Mouse (Mus musculus): Measurements from ENCODE around the gene Il13. TPM values are rescaled to one million over a fixed set of nuclear protein-coding genes. Genes with fewer than 3 reads are reported as not detected.

Gene Il13
- polyA plus RNA-seq (2012; rRNA removed), result not detected in 2 replicates

DNA sequence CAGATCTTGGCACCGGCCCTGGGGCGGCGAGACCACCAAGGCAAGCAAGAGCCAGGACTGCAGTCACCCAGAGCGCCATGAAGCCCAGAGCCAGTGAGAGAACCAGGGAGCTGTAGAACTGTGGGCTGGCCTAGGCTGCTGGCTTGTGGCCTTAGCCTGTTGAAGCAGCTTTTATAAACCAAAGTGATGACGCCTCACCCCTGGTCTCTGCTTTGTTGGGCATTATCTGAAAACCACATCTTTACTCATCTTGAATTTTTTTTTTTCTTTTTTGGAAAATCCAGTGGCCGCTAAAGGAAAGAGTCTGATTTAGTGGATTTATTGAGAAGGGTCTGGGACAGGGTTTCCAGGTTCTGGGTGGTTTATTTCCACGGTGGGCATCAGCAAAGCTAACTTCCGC lies at the start of gene Il13:
Gene Il13, minus strand, starts transcription at position 147 of the 400 bp plus-strand sequence.
- no peak for TF ChIP-seq POLR2A (IDR thresholded peaks at IDR 0.05; ENCODE audit: borderline replicate concordance, extremely low read depth, insufficient read depth, insufficient read length, poor library complexity, severe bottlenecking)
- no peak for TF ChIP-seq CTCF (IDR thresholded peaks at IDR 0.05; ENCODE audit: borderline replicate concordance, extremely low read depth, insufficient read depth, insufficient read length)
- DNase-seq (ENCODE audit: low read depth), result no peak

GRCm38 (mm10) chr11:53682994-53683530 lies 48.6 kb upstream of the Il13 start:
- TF ChIP-seq POLR2A (IDR thresholded peaks at IDR 0.05; ENCODE audit: borderline replicate concordance, extremely low read depth, insufficient read depth, insufficient read length, poor library complexity, severe bottlenecking) (no peak), CTCF (IDR thresholded peaks at IDR 0.05; ENCODE audit: borderline replicate concordance, extremely low read depth, insufficient read depth, insufficient read length) (no peak)

DNA sequence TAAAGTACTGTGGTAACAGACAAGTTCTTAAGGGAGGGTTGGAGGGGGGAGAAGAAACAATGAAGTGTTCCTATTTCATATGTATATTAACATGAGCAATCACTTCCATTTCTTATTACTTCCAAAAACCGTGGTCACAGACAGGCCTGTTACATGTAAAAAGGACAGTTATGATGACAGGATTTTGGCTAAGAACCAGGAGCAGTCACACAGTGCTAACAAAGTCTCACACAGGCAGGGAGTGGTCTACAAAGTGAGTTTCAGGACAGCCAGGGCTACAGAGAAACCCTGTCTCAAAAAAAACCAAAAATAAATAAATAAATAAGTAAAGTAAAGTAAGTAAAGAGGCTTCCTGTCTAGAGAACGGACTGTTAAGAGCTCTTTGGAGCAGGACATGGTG lies 47.7 kb upstream of the Il13 start:
- TF ChIP-seq CTCF (IDR thresholded peaks at IDR 0.05; ENCODE audit: borderline replicate concordance, extremely low read depth, insufficient read depth, insufficient read length), result no peak
- TF ChIP-seq POLR2A (IDR thresholded peaks at IDR 0.05; ENCODE audit: borderline replicate concordance, extremely low read depth, insufficient read depth, insufficient read length, poor library complexity, severe bottlenecking), result no peak
- DNase-seq (ENCODE audit: low read depth), result no peak

More at GRCm38 (mm10) chr11:53682994-53683530, 48.6 kb upstream of the Il13 start:
- DNase-seq (ENCODE audit: low read depth), result no peak

DNA sequence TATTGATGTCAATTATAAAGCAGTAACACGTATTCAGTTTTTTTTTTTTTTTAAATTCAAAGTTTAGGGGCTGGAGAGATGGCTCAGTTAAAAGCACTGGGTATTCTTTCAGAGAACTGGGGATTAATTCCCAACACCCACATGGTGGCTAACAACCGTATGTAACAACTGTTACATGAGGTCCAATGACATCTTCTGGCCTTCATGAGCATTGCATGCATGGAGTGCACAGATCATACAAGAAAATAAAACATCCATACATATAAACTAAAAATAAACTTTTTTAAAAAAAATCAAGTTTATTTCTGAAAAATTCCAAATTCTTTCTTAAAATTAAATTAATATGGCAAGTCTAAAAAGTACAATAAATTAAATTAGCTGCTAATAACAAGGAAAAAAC lies 47.2 kb upstream of the Il13 start:
- no peak for DNase-seq (ENCODE audit: low read depth)
- TF ChIP-seq POLR2A (IDR thresholded peaks at IDR 0.05; ENCODE audit: borderline replicate concordance, extremely low read depth, insufficient read depth, insufficient read length, poor library complexity, severe bottlenecking), result no peak
- TF ChIP-seq CTCF (IDR thresholded peaks at IDR 0.05; ENCODE audit: borderline replicate concordance, extremely low read depth, insufficient read depth, insufficient read length), result no peak

DNA sequence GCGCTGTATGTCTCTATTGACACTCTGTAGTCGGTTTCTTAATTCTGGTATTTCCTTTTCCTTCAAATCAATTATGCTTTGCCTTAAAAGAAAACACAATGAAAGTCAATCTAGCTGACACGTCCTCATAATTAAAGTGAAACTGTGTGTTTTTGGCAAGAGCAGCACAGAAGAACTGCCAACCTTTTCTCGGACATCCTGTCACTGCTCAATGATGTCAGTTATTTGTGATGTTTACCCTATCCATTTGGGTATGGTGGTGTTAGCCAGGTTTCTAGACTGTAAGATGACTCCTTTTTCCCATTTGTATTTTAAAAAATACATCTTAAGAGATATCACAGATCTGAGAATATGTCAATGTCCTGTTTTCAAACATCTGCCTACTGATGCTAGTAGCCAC lies 45.6 kb upstream of the Il13 start:
- no peak for TF ChIP-seq CTCF (IDR thresholded peaks at IDR 0.05; ENCODE audit: borderline replicate concordance, extremely low read depth, insufficient read depth, insufficient read length)
- TF ChIP-seq POLR2A (IDR thresholded peaks at IDR 0.05; ENCODE audit: borderline replicate concordance, extremely low read depth, insufficient read depth, insufficient read length, poor library complexity, severe bottlenecking), result no peak
- no peak for DNase-seq (ENCODE audit: low read depth)

DNA sequence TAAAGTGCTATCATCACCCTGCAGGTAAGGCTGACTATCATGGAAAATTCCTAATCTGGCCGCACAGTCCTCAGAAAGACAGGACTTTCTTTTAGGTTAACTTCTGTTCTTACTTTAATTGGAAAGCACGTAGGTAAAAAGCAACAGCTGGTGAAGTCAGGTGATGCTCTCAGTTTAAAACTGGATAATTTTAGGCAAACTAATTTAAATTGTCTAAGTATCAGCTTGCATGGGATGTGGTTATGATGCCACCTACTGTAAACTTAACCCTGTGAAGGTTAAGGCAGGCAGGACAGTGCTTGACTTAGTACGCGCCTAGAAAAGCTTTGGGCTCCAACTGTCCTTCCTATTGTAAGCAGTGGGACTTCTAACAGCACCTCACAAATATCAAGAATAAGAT lies 36.9 kb upstream of the Il13 start:
- TF ChIP-seq POLR2A (IDR thresholded peaks at IDR 0.05; ENCODE audit: borderline replicate concordance, extremely low read depth, insufficient read depth, insufficient read length, poor library complexity, severe bottlenecking), result no peak
- TF ChIP-seq CTCF (IDR thresholded peaks at IDR 0.05; ENCODE audit: borderline replicate concordance, extremely low read depth, insufficient read depth, insufficient read length), result no peak
- no peak for DNase-seq (ENCODE audit: low read depth)

GRCm38 (mm10) chr11:53664091-53664490 lies 29.6 kb upstream of the Il13 start:
- TF ChIP-seq POLR2A (IDR thresholded peaks at IDR 0.05; ENCODE audit: borderline replicate concordance, extremely low read depth, insufficient read depth, insufficient read length, poor library complexity, severe bottlenecking) (no peak), CTCF (IDR thresholded peaks at IDR 0.05; ENCODE audit: borderline replicate concordance, extremely low read depth, insufficient read depth, insufficient read length) (no peak)
- no peak for DNase-seq (ENCODE audit: low read depth)

DNA sequence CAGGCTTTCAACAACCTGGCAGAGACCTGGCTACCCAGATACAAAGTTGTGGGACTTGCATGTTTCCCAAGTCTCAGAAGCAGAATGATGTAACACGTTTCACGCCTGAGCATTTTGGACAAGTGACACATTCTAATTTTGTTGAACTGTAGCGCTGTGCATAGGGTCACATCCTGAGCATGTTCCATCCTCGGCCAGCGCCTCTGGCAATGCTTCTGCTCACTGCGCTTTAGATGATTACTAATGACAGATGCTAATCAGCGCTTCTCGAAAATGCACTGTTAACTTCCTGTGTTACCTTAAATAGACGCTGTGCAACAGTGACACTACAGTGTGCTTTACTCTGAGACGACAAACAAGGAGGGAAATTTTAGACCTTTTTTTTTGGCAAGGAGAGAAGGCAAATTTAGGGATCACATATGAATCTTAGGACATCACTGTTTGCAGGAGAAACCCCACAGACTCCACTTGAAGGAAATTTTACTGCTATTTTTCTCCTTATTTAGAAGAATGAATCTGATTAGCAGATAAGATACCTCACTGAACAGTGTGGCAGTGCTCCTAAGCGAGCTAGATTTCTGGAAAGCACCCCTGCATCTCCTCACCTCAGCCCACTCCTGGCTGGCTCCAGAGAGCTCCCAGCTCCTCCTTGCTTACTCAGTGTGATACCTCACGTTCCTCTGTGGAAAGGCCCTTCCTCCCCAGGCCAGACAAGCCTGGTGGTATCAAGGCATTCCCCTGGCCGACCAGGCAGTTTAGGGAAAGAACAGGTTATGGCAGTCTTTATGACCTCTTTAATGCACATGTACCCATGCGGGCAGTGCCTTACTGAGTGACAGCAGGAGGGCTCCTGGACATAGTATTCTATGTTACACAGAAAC lies 28.5 kb upstream of the Il13 start:
- DNase-seq (ENCODE audit: low read depth), result peak; percentile 1
- TF ChIP-seq CTCF (IDR thresholded peaks at IDR 0.05; ENCODE audit: borderline replicate concordance, extremely low read depth, insufficient read depth, insufficient read length) (no peak), POLR2A (IDR thresholded peaks at IDR 0.05; ENCODE audit: borderline replicate concordance, extremely low read depth, insufficient read depth, insufficient read length, poor library complexity, severe bottlenecking) (no peak)

- no peak for DNase-seq (ENCODE audit: low read depth)
- TF ChIP-seq CTCF (IDR thresholded peaks at IDR 0.05; ENCODE audit: borderline replicate concordance, extremely low read depth, insufficient read depth, insufficient read length) (no peak), POLR2A (IDR thresholded peaks at IDR 0.05; ENCODE audit: borderline replicate concordance, extremely low read depth, insufficient read depth, insufficient read length, poor library complexity, severe bottlenecking) (no peak)
Observed at GRCm38 (mm10) chr11:53657828-53658227, 23.3 kb upstream of the Il13 start.

DNA sequence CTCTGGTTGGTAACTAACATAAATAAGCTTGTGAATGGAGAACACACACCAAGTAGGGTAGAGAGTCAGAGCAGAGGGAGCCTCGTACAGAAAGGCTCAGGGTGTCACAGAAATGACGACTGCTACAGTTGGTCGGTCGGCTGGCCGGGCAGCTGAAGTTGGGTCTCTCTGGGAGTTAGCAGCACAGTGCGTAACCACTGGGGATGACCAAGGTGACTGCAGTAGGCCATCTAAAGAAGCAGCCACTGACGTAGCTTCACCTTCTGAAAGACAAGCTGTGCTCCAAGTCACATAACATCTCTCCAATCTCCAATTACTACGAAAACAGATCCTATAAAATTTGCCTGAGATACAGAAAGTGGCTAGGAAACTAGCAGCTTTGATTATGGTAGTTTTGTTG lies 22.9 kb upstream of the Il13 start:
- no peak for DNase-seq (ENCODE audit: low read depth)
- TF ChIP-seq CTCF (IDR thresholded peaks at IDR 0.05; ENCODE audit: borderline replicate concordance, extremely low read depth, insufficient read depth, insufficient read length) (no peak), POLR2A (IDR thresholded peaks at IDR 0.05; ENCODE audit: borderline replicate concordance, extremely low read depth, insufficient read depth, insufficient read length, poor library complexity, severe bottlenecking) (no peak)

GRCm38 (mm10) chr11:53656558-53657202 lies 22.2 kb upstream of the Il13 start:
- TF ChIP-seq POLR2A (IDR thresholded peaks at IDR 0.05; ENCODE audit: borderline replicate concordance, extremely low read depth, insufficient read depth, insufficient read length, poor library complexity, severe bottlenecking) (no peak), CTCF (IDR thresholded peaks at IDR 0.05; ENCODE audit: borderline replicate concordance, extremely low read depth, insufficient read depth, insufficient read length) (no peak)
- DNase-seq (ENCODE audit: low read depth), result no peak
